Mouse (Mus musculus) liver, embryonic 16.5 days (tissue): ENCODE results near the gene Pzp. TPM values are rescaled to one million over a fixed set of nuclear protein-coding genes. Genes with fewer than 3 reads are reported as not detected.

Experiments
- ATAC-seq: fragments of 200-750 bp; cut with Nextera tagmentation; 2 replicates; pipeline ENCODE4 v1.8.0; 2017; ENCODE audit warnings: low read depth, mild to moderate bottlenecking, moderate number of reproducible peaks, moderate library complexity
- H3K27ac ChIP-seq: fragments of 300-500 bp; sonication (generic); 2 replicates; pipeline ENCODE4 v1.5.1; 2014; ENCODE audit warnings: mild to moderate bottlenecking, low read length
- H3K27me3 ChIP-seq: fragments of 300-500 bp; sonication (generic); 2 replicates; pipeline ENCODE4 v1.6.1; 2014; ENCODE audit warnings: low read depth, low read length, mixed read lengths; ENCODE audit not compliant: control insufficient read depth, insufficient read depth
- H3K36me3 ChIP-seq: fragments of 300-500 bp; sonication (generic); 2 replicates; pipeline ENCODE4 v1.6.1; 2014; ENCODE audit warnings: mild to moderate bottlenecking; ENCODE audit not compliant: control insufficient read depth, insufficient read depth
- H3K4me1 ChIP-seq: fragments of 300-500 bp; sonication (generic); 2 replicates; pipeline ENCODE4 v1.6.1; 2014; ENCODE audit warnings: low read depth, low read length, mixed read lengths; ENCODE audit not compliant: control insufficient read depth
- H3K4me2 ChIP-seq: fragments of 300-500 bp; sonication (generic); 2 replicates; pipeline ENCODE4 v1.6.1; 2014; ENCODE audit warnings: low read depth, low read length, mixed read lengths
- H3K4me3 ChIP-seq: fragments of 300-500 bp; sonication (generic); 2 replicates; pipeline ENCODE4 v1.5.1; 2014; ENCODE audit warnings: low read depth, mild to moderate bottlenecking, low read length
- H3K9ac ChIP-seq: fragments of 300-500 bp; sonication (generic); 2 replicates; pipeline ENCODE4 v1.6.1; 2014; ENCODE audit warnings: low read depth, low read length
- H3K9me3 ChIP-seq: fragments of 300-500 bp; sonication (generic); replicated peaks from 2 replicates; pipeline ENCODE4 v1.6.1; 2016; ENCODE audit warnings: low read length; ENCODE audit not compliant: control insufficient read depth
- WGBS: fragments of 180-500 bp; shearing (Covaris S2); extraction: QIAGEN DNeasy Blood & Tissue Kit; methylation state at CpG from one replicate; pipeline ENCODE4 v1.1.7; 2014; ENCODE audit not compliant: insufficient replicate concordance; 5-methylcytosine and 5-hydroxymethylcytosine counted together
- polyA plus RNA-seq: library from polyadenylated mRNA; unstranded; fragments of >200 nt; fragmentation: Nextera tagmentation; extraction: Ambion mirVana; gene quantifications from 2 replicates; pipeline ENCODE4 v1.2.1, GENCODE M21; 2015

Gene Pzp
- 674 and 844 TPM in 2 replicates for polyA plus RNA-seq

DNA sequence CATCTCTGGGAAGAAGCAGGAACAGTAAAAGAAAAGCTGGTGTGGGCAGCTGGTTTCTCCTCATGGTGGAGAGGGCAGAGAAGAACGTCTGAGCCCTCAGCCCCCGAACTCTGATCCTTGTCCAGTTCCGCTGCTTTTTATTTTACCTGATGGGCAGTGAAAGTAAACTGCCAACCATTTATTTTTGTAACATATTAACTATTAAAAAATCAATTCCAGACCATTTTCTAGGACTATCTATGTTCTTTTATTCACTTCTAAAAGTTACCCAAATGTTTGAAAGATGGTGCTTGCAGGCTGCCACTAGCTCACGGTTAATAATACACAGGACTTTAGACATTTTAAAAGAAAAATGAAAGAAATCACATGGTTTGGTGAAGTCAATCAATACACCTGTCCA, at the start of gene Pzp:
Gene Pzp (minus strand): TSS at position 120 of the 400 bp plus-strand sequence.
- no peak within 1 kb of the TSS; the same call in 1 of the 2 replicates for H3K4me2 ChIP-seq
- no peaks in the 10 kb centered on the region for H3K4me1 ChIP-seq
- no peaks in the 10 kb centered on the region for H3K9me3 ChIP-seq
- no peak within 1 kb of the TSS for H3K9ac ChIP-seq
- peak within 1 kb of the TSS; percentile 45 for H3K4me3 ChIP-seq
- ATAC-seq, result no peak
- 59% methylated on average over 4 of the region's 4 CpGs for WGBS
- peak within 1 kb of the TSS; percentile 79 for H3K27ac ChIP-seq
- H3K27me3 ChIP-seq, result no peaks in the 10 kb centered on the region
- no peaks in the 10 kb centered on the region for H3K36me3 ChIP-seq

GRCm38 (mm10) chr6:128566589-128566988, 40.1 kb upstream of the Pzp start:
- WGBS, result 75% methylated on average over 11 of the region's 11 CpGs
- no peaks in the 10 kb centered on the region for H3K27me3 ChIP-seq

DNA sequence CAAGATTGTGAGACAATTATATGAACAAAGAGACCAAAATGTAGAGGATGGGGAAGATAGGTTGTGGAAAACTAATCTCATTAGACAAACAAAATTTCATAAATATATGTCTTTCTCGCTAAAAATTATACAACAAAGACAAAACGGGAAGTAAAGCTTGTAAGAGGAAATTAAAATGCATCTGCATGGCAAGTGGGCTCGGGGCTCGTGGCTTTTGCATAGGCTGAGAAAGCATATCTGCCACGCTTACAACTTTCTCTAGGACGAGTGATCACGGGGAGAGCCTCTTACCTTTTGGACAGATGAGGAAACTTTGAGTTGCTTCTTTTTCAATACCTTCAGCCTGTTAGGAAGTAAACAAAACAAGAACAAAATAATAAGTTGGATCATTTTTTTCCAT, 27.5 kb upstream of the Pzp start:
- ATAC-seq, result no peak
- no peak overlapping the region for H3K4me2 ChIP-seq
- H3K4me1 ChIP-seq, result no peaks in the 10 kb centered on the region; the same call in 1 of the 2 replicates
- 27% methylated on average over 7 of the region's 7 CpGs for WGBS
- H3K27me3 ChIP-seq, result no peaks in the 10 kb centered on the region
- H3K9me3 ChIP-seq, result no peaks in the 10 kb centered on the region
- no peak overlapping the region for H3K9ac ChIP-seq
- H3K27ac ChIP-seq, result no peak overlapping the region
- no peak overlapping the region for H3K4me3 ChIP-seq
- no peaks in the 10 kb centered on the region for H3K36me3 ChIP-seq

More at GRCm38 (mm10) chr6:128566589-128566988, 40.1 kb upstream of the Pzp start:
- Histone ChIP-seq H3K4me1 (no peaks in the 10 kb centered on the region), H3K36me3 (no peaks in the 10 kb centered on the region), H3K4me2 (no peak overlapping the region), H3K9ac (no peak overlapping the region), H3K4me3 (no peak overlapping the region), H3K27ac (no peak overlapping the region), H3K9me3 (no peaks in the 10 kb centered on the region)
- ATAC-seq, result no peak

GRCm38 (mm10) chr6:128549463-128550452, 23.2 kb upstream of the Pzp start:
- no peak overlapping the region for H3K27ac ChIP-seq
- H3K4me1 ChIP-seq, result no peaks in the 10 kb centered on the region; the same call in 1 of the 2 replicates
- no peaks in the 10 kb centered on the region for H3K36me3 ChIP-seq
- peak; percentile 54; the same call in 1 of the 2 replicates for ATAC-seq
- WGBS, result 62% methylated on average over 15 of the region's 15 CpGs
- H3K9me3 ChIP-seq, result no peaks in the 10 kb centered on the region
- no peak overlapping the region for H3K9ac ChIP-seq
- H3K27me3 ChIP-seq, result no peaks in the 10 kb centered on the region
- H3K4me2 ChIP-seq, result no peak overlapping the region
- no peak overlapping the region for H3K4me3 ChIP-seq

DNA sequence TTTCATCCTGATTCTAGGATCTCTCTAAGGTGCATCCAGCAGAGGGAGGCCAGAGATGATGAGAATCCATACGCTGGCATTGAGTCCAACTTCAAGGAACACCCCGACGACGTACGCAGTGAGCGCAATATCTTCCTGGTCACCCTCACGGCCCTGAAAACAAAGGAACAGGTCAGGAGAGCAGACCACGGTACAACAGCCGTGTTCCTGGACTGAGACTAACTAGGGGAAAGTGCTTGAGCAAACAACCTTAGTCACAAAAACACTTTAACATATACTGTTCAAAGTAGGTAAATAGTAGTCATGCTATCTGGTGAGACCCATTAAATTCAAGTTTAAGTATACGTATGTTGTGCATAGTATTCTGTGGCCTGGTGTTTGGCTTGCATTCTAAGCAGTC, 22.0 kb upstream of the Pzp start:
- H3K36me3 ChIP-seq, result no peaks in the 10 kb centered on the region
- H3K9me3 ChIP-seq, result no peaks in the 10 kb centered on the region
- no peaks in the 10 kb centered on the region; the same call in 1 of the 2 replicates for H3K4me1 ChIP-seq
- no peak overlapping the region for H3K4me2 ChIP-seq
- H3K9ac ChIP-seq, result no peak overlapping the region
- H3K27me3 ChIP-seq, result no peaks in the 10 kb centered on the region
- 68% methylated on average over 10 of the region's 10 CpGs for WGBS
- H3K4me3 ChIP-seq, result no peak overlapping the region
- no peak for ATAC-seq
- H3K27ac ChIP-seq, result no peak overlapping the region

- Histone ChIP-seq H3K9me3 (no peaks in the 10 kb centered on the region), H3K36me3 (no peaks in the 10 kb centered on the region), H3K27me3 (no peaks in the 10 kb centered on the region), H3K4me1 (no peaks in the 10 kb centered on the region; the same call in 1 of the 2 replicates), H3K9ac (no peak overlapping the region), H3K4me2 (no peak overlapping the region), H3K27ac (no peak overlapping the region), H3K4me3 (no peak overlapping the region)
- ATAC-seq, result no peak
- WGBS, result 44% methylated on average over 4 of the region's 4 CpGs
Observed at GRCm38 (mm10) chr6:128545402-128545801, 18.9 kb upstream of the Pzp start.

DNA sequence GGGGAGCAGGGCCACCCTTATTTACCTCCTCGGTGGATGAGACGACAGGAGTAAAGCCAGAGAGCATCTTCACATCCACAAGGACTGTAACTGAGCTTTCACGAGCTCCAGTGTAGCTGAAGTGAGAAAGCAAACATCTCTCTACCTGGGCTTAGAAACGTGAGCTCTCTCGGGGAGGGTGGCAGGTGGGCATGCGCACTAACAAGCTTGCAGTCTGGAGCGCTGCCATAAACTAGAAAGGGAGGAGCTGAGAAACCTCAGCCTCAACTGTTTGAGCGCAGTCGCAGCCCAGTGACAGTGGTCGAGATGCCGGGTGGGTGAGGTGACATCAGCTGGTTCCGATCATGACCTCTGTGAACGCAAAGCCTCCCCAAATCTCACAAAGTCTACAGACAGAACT, 16.7 kb upstream of the Pzp start:
- Histone ChIP-seq H3K4me3 (no peak overlapping the region), H3K4me2 (no peak overlapping the region; the same call in 1 of the 2 replicates), H3K9ac (no peak overlapping the region), H3K4me1 (no peaks in the 10 kb centered on the region), H3K9me3 (no peaks in the 10 kb centered on the region), H3K36me3 (no peaks in the 10 kb centered on the region), H3K27ac (no peak overlapping the region), H3K27me3 (no peaks in the 10 kb centered on the region)
- WGBS, result 60% methylated on average over 13 of the region's 13 CpGs
- peak; percentile 41; the same call in 1 of the 2 replicates for ATAC-seq

- 67% methylated on average over 2 of the region's 2 CpGs for WGBS
- Histone ChIP-seq H3K4me2 (no peak overlapping the region), H3K27ac (peak overlapping the region; percentile 64), H3K9me3 (no peaks in the 10 kb centered on the region), H3K27me3 (no peaks in the 10 kb centered on the region), H3K4me1 (no peaks in the 10 kb centered on the region; the same call in 1 of the 2 replicates), H3K36me3 (no peaks in the 10 kb centered on the region), H3K9ac (no peak overlapping the region), H3K4me3 (no peak overlapping the region)
- 0 out of 2 replicates have a peak, but pooled peaks have one; percentile 25 for ATAC-seq
Observed at GRCm38 (mm10) chr6:128535250-128535649, 8.7 kb upstream of the Pzp start.

DNA sequence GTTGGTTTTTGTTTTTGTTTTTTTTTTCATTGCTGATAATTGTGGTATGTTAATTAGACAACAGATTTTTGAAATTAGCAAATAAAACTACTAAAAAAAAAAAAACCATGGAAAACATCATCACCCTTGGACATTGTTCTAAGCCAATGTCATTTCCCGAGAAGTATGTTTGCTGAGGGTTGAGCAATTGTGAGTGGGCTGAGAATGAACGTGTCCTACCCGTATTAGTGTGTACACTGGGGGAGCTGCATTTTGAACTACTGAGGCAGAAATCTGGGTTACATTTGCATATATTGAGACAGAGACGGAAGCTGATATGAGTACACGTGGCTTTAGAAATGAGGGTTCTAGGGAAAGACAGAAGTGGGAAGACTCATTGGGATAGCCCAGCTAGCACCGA, 6.8 kb upstream of the Pzp start:
- Histone ChIP-seq H3K4me1 (no peaks in the 10 kb centered on the region; the same call in 1 of the 2 replicates), H3K27ac (peak overlapping the region; percentile 75), H3K36me3 (no peaks in the 10 kb centered on the region), H3K4me3 (no peak overlapping the region), H3K9ac (no peak overlapping the region), H3K4me2 (no peak overlapping the region), H3K9me3 (no peaks in the 10 kb centered on the region), H3K27me3 (no peaks in the 10 kb centered on the region)
- WGBS, result 61% methylated on average over 6 of the region's 6 CpGs
- peak; percentile 82 for ATAC-seq
